Mouse (Mus musculus) ovary, adult 18-20 months (tissue): ENCODE data around the gene Bmf.
"Not testable (repeated sequence)": the region's sequence is repeated elsewhere in the genome, so short reads cannot be mapped to it uniquely, and the experiment has no call there.

ENCODE experiments used
- DNase-seq: peaks from one replicate; pipeline ENCODE4 v3.0.0; 2022; ENCODE audit warnings: low spot score, mixed read lengths

Gene Bmf

DNA sequence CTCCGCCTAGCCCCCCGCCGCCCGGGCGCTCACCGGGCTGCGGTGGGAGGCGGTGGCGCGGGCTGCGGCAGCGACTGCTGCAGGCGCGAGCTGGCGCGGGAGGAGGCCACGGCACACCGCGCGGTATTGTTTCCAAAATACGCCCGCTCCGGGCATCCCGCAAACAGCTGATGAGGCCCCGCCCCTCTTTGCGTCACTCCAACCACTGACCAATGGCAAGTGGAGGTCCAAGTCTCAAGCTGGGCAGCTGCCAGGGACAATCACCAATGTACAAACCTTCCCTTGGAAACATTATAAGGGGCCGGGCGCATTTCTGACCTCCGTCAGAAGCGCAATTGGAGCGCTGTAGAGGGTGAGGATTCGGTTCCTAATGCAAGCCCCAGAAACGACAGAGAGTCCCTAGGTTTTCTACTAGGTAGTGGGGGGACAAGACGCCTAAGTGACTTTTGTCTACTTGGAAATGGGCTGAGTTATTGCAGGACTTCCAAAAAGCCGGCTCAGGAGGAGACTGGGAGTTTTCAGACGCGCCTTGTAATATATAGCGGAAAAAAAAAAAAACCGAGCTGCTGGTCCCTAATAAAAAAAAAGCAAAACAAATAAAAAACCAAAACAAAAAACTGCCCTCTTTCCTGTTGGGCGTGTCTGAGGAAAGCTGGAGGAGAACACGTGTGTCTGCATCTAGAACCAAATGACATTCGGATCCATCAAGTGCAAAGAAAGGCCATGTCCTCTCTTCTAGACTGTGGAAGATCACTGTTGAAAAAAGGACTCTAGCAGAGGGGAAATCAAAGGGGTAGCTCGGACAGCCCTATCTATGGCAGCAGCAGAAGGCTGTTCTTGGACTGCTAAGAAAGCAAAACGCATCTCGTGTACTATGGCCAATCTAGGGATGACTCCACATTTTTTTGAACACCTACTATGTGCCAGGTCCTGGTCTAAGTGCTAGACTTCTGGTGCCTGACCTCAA is at the start of gene Bmf:
Gene Bmf (minus strand): TSS at position 181 of the 967 bp plus-strand sequence.
- DNase-seq: peak; percentile 98

DNA sequence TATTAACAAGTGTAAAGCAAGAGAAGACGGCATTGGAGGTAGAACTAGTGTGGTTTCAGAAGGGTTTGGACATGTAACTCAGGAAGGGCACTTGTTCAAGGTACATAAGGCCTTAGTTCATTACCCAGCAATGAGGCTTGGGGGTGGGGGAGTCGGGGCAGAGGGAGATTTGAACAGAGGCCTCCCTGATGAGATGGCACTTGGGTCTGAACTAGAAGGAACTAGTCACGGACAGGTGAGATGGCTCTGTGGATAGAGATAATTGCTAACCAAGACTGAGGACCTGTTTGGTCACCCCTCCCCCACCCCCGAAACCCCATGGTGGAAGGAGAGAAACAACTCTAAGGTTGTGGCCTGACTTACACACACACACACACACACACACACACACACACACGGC is 49.6 kb upstream of the Bmf start:
- no peak for DNase-seq

DNA sequence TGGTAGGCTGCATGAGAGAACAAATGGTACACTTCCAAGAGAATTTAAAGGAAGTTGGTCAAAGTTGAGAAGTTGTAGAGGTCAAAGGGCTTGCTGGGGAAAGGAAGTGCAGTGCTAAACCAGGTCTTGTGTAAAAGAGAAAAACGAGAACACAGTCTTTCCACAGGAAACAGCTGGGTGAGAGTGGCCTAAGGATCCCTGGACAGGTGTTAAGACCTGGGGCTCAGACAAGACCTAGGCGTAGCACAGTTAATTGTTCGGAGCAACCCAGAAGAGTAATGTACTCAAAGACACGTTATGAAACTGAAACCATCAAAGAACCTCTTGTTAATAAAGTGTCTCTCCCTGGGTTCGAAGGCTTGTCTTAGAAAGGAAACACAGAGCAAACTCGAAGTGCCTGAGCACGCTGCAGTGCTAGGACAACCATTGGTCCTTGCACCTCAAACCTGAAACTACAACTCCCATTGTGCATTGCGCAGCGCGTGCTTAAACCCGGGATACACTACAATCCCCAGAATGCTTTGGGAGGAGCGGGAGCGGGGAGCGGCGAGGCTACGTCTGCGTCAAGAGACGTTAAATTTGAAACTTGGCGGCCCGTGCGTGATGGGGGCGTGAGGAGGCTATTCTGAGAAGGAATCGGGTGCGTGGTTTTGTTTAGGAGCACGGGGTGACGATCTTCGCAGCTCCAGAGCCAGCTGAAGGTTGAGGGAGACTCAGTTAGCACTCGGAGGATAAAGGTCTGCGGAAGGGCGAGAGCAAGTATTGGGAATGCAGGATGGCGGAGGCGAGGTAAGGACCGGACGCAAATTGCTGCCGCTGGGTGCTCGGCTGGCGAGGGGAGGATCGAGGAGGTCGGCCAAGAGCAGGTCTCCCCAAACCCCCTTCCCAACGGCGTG is 48.4 kb upstream of the Bmf start, which contains the start of gene Bub1b:
Gene Bub1b (plus strand): TSS at position 539 of the 896 bp plus-strand sequence.
- DNase-seq: peak; percentile 80

DNA sequence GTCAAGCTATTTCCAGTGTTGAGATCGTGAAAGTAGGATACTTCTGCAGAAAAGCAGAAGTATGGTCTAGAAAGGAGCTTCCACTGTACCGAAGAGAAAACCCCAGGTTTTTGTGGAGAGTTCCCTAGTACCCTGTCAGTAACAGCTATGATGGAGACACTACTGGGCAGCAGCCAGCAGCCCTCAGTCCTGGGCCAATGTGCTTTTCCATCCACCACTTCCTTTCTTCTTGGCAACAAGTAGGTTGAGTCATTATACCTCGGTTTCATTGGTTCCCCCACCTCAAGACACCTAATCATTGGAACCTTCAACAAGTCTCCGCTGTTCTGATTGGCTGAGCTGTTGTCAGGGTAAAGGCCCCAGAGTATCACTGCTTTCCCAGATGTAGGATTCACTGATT is 41.6 kb upstream of the Bmf start:
- DNase-seq: no peak

DNA sequence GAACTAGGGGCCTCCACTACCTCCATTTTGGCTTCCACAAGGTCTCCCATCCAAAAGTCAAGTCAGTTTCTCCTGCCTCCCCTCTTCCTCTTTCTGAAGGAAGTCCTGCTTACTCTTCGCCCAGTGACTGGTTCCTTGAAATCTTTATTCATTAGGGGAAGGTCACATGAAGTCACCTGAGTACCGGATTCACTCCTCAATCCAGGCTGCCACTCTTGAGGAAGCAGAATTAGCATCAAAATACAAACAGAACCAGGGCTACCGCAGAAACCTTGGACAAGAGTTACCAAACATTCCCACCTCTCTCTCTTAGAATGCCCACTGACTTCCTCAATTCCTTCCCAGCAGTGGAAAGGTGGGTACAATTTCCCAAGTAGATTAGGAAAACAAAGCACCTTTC is 38.2 kb upstream of the Bmf start:
- no peak for DNase-seq

DNA sequence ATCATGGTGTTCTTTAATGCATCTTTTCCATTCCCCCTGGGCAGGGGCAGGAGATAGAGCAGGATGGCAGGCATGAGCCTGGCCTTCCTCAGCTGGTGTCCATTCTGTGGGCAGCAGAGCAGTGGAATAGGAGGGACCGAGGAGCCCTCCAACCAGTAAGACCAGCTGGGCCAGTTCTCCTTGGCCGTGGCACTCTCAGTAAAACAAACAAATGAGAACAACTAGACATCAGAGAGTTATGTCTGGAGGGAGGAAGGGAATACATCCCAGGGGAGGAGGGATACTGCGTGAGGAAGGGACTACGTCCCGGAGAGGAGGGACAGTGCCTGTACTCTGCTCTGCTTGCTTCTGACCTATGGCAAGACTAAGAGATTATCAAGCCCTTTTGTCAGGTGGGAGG is 36.5 kb upstream of the Bmf start:
- no peak for DNase-seq

DNA sequence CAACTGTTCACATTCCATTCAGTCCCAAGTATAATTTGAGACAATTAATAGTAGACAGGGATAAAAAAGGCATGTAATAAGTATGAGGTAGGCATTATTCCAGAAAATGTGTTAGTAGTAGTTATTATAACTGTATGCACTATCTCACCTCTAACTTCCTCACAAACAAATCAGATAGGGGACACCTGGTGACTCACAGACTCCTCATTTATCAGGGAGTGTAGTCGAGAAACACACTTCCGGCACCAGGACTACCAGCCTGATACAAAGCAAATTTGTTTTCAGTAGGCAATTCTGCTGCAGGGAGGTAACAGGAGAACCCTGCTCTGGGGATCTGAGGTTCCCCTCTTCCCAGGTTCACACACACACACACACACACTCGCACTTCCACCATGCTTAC is 23.6 kb upstream of the Bmf start:
- DNase-seq: no peak

DNA sequence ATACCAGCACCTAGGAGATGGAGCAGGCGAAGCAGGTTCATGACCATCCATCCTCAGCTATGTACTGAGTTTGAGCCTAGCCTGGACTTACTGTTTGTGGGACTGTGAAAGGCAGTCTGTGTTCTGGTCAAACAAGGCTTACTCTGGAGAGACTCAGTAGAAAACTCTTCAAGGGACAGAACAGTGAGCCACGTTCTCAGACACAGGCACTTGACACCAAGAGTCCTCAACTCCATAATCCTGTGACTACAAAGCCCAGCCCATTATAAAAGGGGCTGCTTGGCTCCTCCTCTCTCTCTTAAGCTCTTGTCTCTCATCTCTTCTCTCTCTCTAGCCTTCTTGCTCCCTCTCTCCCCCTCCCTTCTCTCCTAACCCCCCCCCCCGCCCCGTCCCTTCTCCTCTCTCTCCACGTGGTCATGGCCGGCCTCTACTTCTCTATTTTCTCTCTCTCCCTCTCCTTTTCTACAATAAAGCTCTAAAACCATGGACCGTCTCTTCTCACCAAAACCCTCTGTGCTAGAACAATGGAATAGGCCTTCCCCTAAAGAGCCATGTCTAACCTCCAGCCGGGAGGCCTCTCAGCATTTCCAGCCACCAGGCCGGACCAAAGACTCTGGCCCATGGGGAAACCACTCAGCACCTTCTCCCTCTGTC is 22.8 kb upstream of the Bmf start:
- DNase-seq: no peak

DNA sequence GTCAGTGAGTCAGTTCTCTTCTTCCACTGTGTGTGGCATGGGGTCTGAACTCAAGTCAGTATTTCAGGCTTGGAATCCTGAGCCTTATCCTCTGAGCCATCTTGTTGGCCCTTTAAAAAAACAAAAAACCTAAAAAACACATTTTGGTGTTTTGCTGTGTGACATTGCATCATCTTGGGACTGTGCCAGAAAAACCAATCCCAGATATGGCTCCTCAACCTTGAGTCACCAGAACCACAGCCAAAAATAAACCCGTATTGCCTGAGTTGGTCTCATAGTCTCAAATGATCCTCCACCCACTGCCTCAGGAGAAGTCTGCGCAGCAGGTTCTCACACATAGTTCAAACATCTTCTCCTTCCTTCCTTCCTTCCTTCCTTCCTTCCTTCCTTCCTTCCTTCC is 21.5 kb upstream of the Bmf start:
- DNase-seq: no peak

DNA sequence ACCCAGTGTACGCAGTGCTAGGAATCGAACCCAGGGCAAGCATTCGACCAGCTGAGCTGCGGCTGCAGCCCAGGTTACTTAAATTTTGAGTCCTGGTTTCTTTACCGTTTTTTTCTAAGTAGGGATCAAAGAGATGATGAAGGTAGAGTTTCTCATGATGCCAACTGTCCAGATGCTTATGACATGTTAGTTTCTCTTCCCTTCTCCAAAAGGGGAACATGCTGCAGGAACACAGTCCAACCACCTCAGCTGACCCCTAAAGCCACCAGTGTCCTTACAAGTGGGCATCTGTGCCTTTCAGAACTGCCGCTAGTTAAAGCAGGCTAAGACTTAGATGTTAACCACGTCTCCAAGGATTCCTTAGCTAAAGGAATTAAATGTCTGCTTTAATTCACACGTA is 17.7 kb upstream of the Bmf start:
- DNase-seq: no peak

DNA sequence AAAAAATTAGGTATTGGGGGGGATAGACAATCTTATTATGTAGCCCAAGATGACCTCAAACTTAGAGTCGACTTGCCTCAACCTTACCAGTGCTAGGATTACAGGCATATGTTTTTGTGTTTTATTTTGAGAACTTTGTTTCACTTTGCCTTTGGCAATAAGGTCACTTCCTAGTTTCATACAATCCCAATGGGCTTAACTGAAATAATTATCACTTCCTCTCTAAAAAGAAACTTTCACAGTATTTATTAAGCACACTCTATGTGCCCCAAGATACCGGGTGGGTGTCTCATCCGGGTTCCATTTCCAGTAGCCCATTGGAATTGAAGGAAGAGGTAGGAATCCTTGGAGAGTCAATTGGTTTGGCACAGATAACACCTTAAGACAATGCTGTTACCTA is 12.9 kb upstream of the Bmf start:
- DNase-seq: no peak

DNA sequence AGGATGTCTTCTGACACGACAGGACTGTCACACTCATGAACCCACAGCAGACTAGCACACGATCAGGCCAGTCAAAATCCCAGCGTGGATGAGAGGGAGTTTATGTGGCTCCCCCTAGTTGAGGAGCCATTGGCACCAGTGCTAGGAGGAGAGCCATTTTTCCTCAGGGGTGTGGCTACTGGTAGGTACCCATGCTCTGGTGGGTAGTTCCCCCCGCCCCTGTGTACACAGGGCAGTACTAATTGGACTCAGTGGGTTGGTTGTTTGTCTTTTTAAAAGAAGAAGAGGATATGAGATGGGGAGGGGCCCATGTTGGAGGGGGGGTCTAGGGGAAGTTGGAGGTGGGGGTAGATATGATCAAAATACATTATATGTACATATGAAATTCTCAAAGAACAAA is 12.5 kb upstream of the Bmf start:
- DNase-seq: no peak

DNA sequence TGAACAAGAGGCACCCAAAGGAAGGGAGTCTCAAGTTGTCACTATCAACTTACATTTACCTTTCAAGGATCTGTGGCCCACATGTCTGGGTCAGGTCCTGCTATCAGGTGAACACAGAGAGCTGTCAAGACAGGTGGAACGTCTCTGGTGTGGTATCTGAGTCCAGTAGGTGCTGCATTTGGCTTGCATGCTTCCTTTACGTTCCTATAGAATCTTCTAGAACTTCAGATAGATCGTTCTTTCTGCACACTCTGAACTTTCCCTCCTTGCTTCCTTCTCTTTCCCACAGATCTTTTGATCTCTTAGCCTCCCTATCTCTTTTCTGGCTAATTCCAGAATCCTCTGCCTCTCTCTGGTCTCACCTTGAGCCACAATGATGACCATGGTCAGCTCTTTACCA is 8.9 kb upstream of the Bmf start:
- DNase-seq: no peak

DNA sequence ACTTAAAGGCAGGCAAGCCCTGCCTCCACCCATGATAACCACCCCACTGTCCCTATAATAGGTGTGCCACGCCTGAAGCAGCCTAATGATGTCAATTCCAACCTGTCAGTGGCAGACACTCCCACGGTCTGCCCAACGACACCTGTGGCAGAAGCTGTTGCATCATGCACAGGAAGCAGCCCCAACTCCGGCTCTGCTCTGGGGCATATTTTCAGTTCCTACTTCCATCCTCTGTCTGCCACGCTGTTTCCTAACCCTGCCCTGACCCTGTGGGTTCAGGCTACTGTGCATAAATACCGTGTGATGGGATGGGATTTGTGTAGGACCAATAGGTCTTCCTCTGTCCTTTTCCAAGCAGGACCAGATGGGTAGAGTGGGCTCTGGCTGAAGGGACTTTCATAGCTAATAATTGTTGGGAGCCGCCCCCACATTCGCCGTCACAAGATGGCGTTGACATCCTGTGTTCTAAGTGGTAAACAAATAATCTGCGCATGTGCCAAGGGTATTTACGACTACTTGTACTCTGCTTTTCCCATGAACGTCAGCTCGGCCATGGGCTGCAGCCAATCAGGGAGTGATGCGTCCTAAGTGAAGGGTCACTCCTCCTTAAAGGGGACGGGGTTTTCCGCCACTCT is 5.0 kb upstream of the Bmf start:
- not testable (repeated sequence) for DNase-seq

DNA sequence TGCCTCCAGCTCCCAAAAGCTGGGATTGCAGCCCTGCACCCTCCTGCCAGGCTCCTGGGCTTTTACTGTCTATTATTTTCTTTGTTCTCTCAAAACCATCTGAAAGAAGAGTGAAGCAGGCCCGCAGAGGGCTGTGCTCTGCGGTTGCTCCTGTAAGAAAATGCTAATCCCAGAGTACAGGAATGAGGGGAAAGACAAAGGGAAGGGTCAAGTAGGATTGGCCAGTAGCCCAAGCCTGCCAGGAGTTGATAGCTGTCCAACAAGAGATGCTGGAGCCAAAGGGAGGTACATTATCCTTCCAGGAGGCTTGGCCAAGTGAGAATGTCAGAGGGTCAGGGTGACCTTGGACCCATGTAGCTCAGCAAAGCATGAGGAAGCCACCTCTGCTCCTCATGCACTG is 2.1 kb upstream of the Bmf start:
- no peak for DNase-seq

DNA sequence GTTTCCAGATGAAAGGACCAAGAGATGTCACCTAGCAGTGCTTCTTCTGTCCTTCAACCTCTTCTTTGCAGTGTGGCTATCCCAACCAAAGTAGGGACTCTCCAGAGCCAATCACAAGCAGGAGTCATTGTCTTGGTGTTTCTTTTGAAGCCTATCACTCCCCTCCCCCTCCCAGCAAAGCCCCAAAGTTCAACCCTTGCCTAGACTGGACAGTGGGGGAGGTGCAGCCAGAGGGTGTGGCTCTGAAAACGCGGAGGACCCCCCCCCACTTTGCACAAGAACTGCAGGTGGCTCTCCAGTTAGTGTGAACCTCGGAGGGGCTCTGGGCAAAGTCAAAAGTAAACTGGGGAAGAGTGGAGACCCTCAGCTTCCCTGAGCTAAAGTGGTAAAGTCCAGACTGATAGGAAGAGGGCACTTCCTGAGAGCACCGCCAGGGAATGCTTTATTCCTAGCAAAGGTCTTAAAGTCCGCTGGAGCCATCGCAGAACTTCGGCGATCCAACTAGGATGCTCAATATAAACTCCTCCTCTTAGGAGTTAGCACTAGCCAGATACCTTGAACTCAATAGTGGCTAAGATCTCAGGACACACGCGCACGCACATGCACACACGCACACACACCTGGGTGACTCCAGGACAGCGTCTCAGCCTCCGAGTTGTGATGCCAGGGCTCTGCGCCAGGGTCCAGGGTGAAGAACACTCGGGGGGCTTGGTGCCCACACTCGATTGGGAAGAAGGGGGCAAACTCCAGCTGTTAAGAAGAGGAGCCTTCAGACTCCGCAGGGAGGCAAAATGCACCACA is 866 bp downstream of the Bmf start:
- no peak for DNase-seq

DNA sequence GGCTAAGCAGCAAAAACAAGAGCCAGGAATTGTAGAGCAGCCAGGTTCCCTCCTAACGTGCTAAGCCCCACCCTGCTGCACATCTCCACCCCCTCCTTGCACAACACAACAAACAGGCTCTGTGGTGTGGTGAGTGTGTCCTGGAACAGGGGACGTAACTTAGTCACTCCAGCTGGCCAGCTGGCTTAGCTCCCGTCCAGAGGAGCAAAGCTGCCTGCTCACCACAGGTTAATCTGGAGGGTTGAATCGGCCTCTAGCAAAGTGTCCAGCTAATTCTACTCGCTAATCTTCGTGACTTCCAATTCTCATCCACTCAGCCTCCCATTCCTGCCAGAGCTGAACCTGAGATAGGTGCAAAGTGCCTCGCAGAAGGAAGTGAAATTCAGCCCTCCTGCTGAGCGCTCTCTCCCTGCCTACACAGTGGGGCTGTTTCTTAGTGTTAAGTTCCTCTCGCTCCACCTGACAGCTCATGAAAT is 1.9 kb downstream of the Bmf start:
- DNase-seq: no peak

DNA sequence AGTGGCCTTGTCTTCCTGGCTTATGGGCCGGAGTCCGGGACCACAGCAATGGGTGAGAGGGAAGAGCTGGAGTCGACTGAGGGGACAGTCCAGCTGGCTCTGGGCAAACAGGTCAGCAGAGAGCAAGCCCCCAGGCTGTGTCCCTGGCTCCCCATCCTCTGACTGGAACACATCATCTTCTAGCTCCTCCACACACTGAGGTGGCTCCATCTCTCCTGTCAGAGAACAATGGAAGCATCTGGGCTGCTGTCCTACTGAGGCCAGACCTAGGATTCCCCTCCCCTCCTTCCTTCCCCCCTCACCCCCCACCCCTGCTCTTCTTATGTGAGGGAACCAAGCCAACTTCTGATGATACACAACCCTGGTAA is 2.7 kb downstream of the Bmf start:
- no peak for DNase-seq

DNA sequence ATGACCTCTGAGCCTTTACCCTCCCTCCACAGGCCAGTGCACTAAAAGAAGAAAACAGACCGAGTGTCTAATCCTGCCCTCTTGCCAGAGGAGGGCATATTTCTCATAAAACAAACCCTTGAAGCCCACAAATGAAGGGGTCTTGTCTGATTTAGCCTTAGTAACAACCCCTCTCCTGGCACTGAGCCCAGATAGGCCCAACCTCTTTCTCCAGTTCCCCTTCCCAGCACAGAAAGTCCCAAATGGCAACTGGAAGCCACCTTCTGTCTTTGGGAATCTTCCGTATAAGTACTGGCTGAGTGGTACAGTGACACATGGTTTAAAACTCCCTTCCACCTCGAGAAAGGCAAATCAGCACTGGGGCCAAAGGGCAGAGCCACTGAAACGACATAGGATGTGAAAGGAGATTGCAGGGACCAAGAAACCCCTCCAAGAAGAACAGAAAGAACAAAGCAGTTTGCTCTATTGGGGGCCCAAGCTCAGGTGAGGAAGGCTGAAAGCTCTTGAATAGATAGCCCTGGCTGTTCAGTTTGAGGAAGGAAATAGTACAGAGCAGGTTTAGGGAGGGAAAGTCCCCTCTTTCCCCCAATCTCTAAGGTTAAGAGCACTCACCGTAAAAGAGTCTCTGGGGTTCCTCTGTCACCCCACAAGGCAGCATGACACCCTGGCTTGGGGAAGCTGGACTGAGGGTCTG is 3.2 kb downstream of the Bmf start:
- DNase-seq: no peak
